Mouse (Mus musculus) CH12.LX (cell line): ENCODE measurements around the gene Mdfi. TPM values are rescaled to one million over a fixed set of nuclear protein-coding genes. Genes with fewer than 3 reads are reported as not detected.

Experiments used
- DNase-seq: peaks from one replicate; pipeline ENCODE4 v3.0.0-alpha.2; 2013; ENCODE audit errors: extremely low read depth
- H3K27ac ChIP-seq: 2 replicates; pipeline ENCODE4 v1.5.1; 2012; ENCODE audit warnings: low read depth, mild to moderate bottlenecking, control low read depth, moderate library complexity; ENCODE audit not compliant: insufficient read depth
- H3K27me3 ChIP-seq: replicated peaks from 2 replicates; pipeline ENCODE3; 2012; ENCODE audit warnings: inconsistent platforms
- H3K36me3 ChIP-seq, 2 experiments: replicated peaks in 1 of 2; 2 replicates each; pipeline versions ENCODE3 to v1.6.1; 2012; ENCODE audit warnings: inconsistent platforms in 1 of 2, low read length in 1 of 2, mild to moderate bottlenecking in 1 of 2, mixed read lengths in 1 of 2, moderate library complexity in 1 of 2; ENCODE audit not compliant: control insufficient read depth in 1 of 2, insufficient read depth in 1 of 2
- H3K4me1 ChIP-seq, 2 experiments: 2 replicates each; pipeline ENCODE4 v1.6.1; 2012; ENCODE audit warnings: inconsistent platforms in 1 of 2, moderate library complexity in 1 of 2; ENCODE audit not compliant: insufficient read depth in 2 of 2, control insufficient read depth in 1 of 2
- H3K4me2 ChIP-seq: 2 replicates; pipeline ENCODE4 v1.6.1; 2012; ENCODE audit warnings: low read depth, mild to moderate bottlenecking, control low read depth; ENCODE audit not compliant: poor library complexity, insufficient read depth, severe bottlenecking
- H3K4me3 ChIP-seq, 3 experiments: fragments of 150-350 bp in 1 of 3; sonication (generic) in 1 of 3; replicated peaks in 1 of 3; 2 replicates each; pipeline versions ENCODE3 to v1.5.1; 2011 to 2012; ENCODE audit warnings: low read depth in 2 of 3, low read length in 2 of 3, mild to moderate bottlenecking in 2 of 3, moderate library complexity in 2 of 3, control low read depth in 1 of 3, improper control_type of control experiment in 1 of 3, inconsistent platforms in 1 of 3, mixed read lengths in 1 of 3; ENCODE audit not compliant: poor library complexity in 1 of 3
- H3K79me2 ChIP-seq: replicated peaks from 2 replicates; pipeline ENCODE4 v1.6.1; 2012; ENCODE audit warnings: mild to moderate bottlenecking, moderate library complexity; ENCODE audit not compliant: control insufficient read depth, poor library complexity, insufficient read depth, severe bottlenecking; ENCODE audit errors: extremely low read depth
- H3K9ac ChIP-seq: 2 replicates; pipeline ENCODE4 v1.6.1; 2012; ENCODE audit warnings: low read depth, mild to moderate bottlenecking, control low read depth, moderate library complexity; ENCODE audit not compliant: insufficient read depth
- H3K9me3 ChIP-seq: replicated peaks from 2 replicates; pipeline ENCODE3; 2012; ENCODE audit warnings: low read length, inconsistent platforms, mixed read lengths
- BHLHE40 ChIP-seq: IDR thresholded peaks from 2 replicates; pipeline ENCODE4 v1.6.1; 2011; ENCODE audit warnings: mild to moderate bottlenecking, low read depth, low read length, improper control_type of control experiment
- CHD2 ChIP-seq: IDR thresholded peaks from 2 replicates; pipeline ENCODE4 v1.6.1; 2011; ENCODE audit warnings: low read length, improper control_type of control experiment
- ELF1 ChIP-seq: IDR thresholded peaks from 2 replicates; pipeline ENCODE4 v1.6.1; 2014; ENCODE audit warnings: low read depth, mild to moderate bottlenecking, inconsistent platforms, low read length, improper control_type of control experiment
- HCFC1 ChIP-seq: IDR thresholded peaks from 2 replicates; pipeline ENCODE4 v1.6.1; 2012; ENCODE audit warnings: low read depth, mild to moderate bottlenecking, inconsistent platforms, low read length, improper control_type of control experiment
- JUN ChIP-seq: IDR thresholded peaks from 2 replicates; pipeline ENCODE4 v1.6.1; 2011; ENCODE audit warnings: low read depth, mild to moderate bottlenecking, low read length, improper control_type of control experiment, moderate library complexity; ENCODE audit not compliant: insufficient read depth
- JUND ChIP-seq: conservative IDR thresholded peaks from 2 replicates; pipeline ENCODE4 v1.6.1; 2011; ENCODE audit warnings: low read depth, low read length, improper control_type of control experiment
- MAFK ChIP-seq: IDR thresholded peaks from 2 replicates; pipeline ENCODE4 v1.6.1; 2011; ENCODE audit warnings: low read length, improper control_type of control experiment; ENCODE audit not compliant: insufficient replicate concordance
- MEF2A ChIP-seq: IDR thresholded peaks from 2 replicates; pipeline ENCODE4 v1.6.1; 2014; ENCODE audit warnings: low read depth, mild to moderate bottlenecking, inconsistent platforms, low read length, improper control_type of control experiment, borderline replicate concordance
- MXI1 ChIP-seq: IDR thresholded peaks from 2 replicates; pipeline ENCODE4 v1.6.1; 2011; ENCODE audit warnings: mild to moderate bottlenecking, low read depth, low read length, improper control_type of control experiment
- NELFE ChIP-seq: IDR thresholded peaks from 2 replicates; pipeline ENCODE4 v1.6.1; 2011; ENCODE audit warnings: low read depth, low read length, improper control_type of control experiment
- NRF1 ChIP-seq: IDR thresholded peaks from 2 replicates; pipeline ENCODE4 v1.6.1; 2014; ENCODE audit warnings: low read depth, mild to moderate bottlenecking, inconsistent platforms, low read length, improper control_type of control experiment, moderate library complexity
- PAX5 ChIP-seq: IDR thresholded peaks from 2 replicates; pipeline ENCODE4 v1.6.1; 2012; ENCODE audit warnings: low read length, inconsistent platforms, mixed read lengths
- RAD21 ChIP-seq: IDR thresholded peaks from 2 replicates; pipeline ENCODE4 v1.6.1; 2011; ENCODE audit warnings: low read depth, mild to moderate bottlenecking, low read length, improper control_type of control experiment, moderate library complexity
- RCOR1 ChIP-seq: conservative IDR thresholded peaks from 2 replicates; pipeline ENCODE4 v1.6.1; 2012; ENCODE audit warnings: low read depth, mild to moderate bottlenecking, inconsistent platforms, low read length, improper control_type of control experiment
- SIN3A ChIP-seq: IDR thresholded peaks from 2 replicates; pipeline ENCODE4 v1.6.1; 2012; ENCODE audit warnings: low read length, improper control_type of control experiment, inconsistent platforms
- SMC3 ChIP-seq: IDR thresholded peaks from 2 replicates; pipeline ENCODE4 v1.6.1; 2011; ENCODE audit warnings: low read depth, low read length, improper control_type of control experiment
- TCF12 ChIP-seq: IDR thresholded peaks from 2 replicates; pipeline ENCODE4 v1.6.1; 2014; ENCODE audit warnings: low read depth, mild to moderate bottlenecking, inconsistent platforms, low read length, improper control_type of control experiment
- USF1 ChIP-seq: IDR thresholded peaks from 2 replicates; pipeline ENCODE4 v1.6.1; 2014; ENCODE audit warnings: low read depth, mild to moderate bottlenecking, inconsistent platforms, low read length, improper control_type of control experiment
- ZC3H11A ChIP-seq: IDR thresholded peaks from 2 replicates; pipeline ENCODE4 v1.6.1; 2012; ENCODE audit warnings: low read depth, mild to moderate bottlenecking, inconsistent platforms, low read length, improper control_type of control experiment
- ZMIZ1 ChIP-seq: IDR thresholded peaks from 2 replicates; pipeline ENCODE4 v1.6.1; 2012; ENCODE audit warnings: low read depth, mild to moderate bottlenecking, inconsistent platforms, low read length, improper control_type of control experiment
- dilution Hi-C: fragments of 300-500 bp; cut with MboI; formaldehyde crosslinking; loops from 2 replicates; pipeline ENCODE4 v1.14.3; 2020; ENCODE audit warnings: low sequenced_read_pairs; ENCODE audit not compliant: extremely low pct_unique_long_range_greater_than_20kb, extremely low pct_ligation_motif_present
- in situ Hi-C: fragments of 300-500 bp; cut with MboI; formaldehyde crosslinking; loops from 3 replicates; pipeline ENCODE4 v1.14.3; 2019; ENCODE audit warnings: low sequenced_read_pairs, low pct_ligation_motif_present, low pct_unique_long_range_greater_than_20kb, mixed read lengths
- polyA plus RNA-seq: library from polyadenylated mRNA; unstranded; fragments of >175 nt; gene quantifications from 2 replicates; pipeline ENCODE4 v1.2.1, GENCODE M21; 2012; ENCODE audit warnings: low read depth; ENCODE audit not compliant: insufficient read length
- total RNA-seq, 2 experiments: library from RNA; depleted of rRNA; stranded (reverse); fragments of 300-350 nt in 1 of 2; fragments of >200 nt in 1 of 2; gene quantifications; 2 replicates each; pipeline ENCODE4 v1.2.3; 2012 to 2014

The Mdfi gene
- total and polyA plus RNA-seq, 3 experiments: 0.30 to 0.35 TPM; not detected in 1

DNA sequence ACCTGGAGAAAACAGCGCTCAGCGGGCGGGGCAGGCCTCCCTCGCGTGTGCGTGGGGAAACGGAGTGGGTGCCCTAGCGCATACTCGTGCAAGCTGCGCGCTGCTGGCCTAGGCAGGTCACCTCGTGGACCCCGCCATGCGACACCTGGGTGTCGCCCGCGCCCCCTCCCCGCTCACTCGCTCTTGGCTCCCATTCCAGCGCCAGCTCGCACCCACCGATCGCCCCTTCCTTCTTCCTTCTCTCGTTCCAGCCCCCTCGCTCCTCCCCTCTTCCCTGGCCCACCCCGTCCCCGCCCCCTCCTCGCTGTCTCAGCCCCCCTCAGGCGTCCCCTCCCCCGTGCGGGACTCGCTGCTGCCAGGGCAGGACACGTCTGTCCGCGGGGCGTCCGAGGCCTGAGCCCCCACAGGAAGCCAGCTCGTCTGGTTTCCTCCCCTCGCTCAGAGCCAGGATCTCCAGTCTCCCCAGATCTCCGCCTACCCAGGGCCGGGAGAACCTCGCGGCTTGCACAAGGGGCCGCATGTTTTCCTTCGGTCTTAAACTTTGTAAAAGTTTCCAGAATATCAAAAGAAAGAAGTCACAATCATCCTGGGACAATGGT, 1.4 kb downstream of the Mdfi start:
- peaks cover 6% of the 10 kb centered on the region for H3K9me3 ChIP-seq
- TF ChIP-seq JUN (no peak), TCF12 (no peak), BHLHE40 (no peak), NELFE (no peak), SMC3 (no peak), MAFK (no peak), RAD21 (no peak), MXI1 (no peak), RCOR1 (no peak), ZMIZ1 (no peak), MEF2A (no peak)
- TF ChIP-seq, all 38 proteins: peak for 0
- no peaks in the 10 kb centered on the region for H3K36me3 ChIP-seq
- dilution Hi-C loops (no loop called here), in situ Hi-C loops (no loop called here)
- H3K27ac ChIP-seq: no peak overlapping the region
- H3K4me2 ChIP-seq: no peak overlapping the region
- H3K9ac ChIP-seq: no peak overlapping the region
- peaks cover 10% of the 10 kb centered on the region for H3K27me3 ChIP-seq
- no peak overlapping the region for H3K4me3 ChIP-seq
- H3K79me2 ChIP-seq: no peaks in the 10 kb centered on the region
- 0 out of 4 replicates have a peak, but pooled peaks cover 0 to 2% of the 10 kb centered on the region in 2 experiments for H3K4me1 ChIP-seq
- no peak for DNase-seq

DNA sequence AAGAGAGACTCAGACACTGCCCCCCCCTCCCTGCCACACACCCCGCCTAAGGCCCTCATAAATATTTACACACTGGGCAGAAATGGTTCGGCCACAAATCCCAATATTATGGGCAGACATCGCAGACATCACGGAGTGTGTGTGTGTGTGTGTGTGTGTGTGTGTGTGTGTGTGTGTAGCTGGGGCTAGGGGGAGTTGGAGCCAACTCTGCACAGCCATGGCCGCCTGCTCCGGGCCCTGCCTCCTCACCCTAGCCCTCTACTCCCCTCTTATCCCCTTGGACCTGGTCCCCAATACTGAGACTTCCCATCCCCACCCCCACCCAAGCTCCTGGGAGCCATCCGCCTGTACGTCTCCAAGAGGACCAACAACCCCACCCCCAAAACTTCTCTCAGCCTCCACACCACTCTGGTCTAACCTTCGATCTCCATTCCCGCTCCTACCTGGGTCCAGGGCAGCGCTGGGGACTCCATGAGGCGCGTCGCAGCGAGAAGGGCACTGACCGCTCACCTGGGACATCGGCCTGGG, 1.9 kb downstream of the Mdfi start:
- Histone ChIP-seq H3K27me3 (peaks cover 6% of the 10 kb centered on the region), H3K9me3 (peaks cover 2% of the 10 kb centered on the region), H3K79me2 (no peaks in the 10 kb centered on the region), H3K27ac (no peak overlapping the region), H3K4me1 (no peaks in the 10 kb centered on the region), H3K4me3 (no peak overlapping the region), H3K9ac (no peak overlapping the region), H3K4me2 (no peak overlapping the region), H3K36me3 (no peaks in the 10 kb centered on the region)
- in situ Hi-C loops (no loop called here), dilution Hi-C loops (no loop called here)
- no peak for TF ChIP-seq NELFE
- no peak for TF ChIP-seq RAD21
- no peak for TF ChIP-seq MEF2A
- TF ChIP-seq JUND: no peak
- no peak for TF ChIP-seq HCFC1
- no peak for TF ChIP-seq BHLHE40
- no peak for TF ChIP-seq NRF1
- no peak for TF ChIP-seq CHD2
- no peak for TF ChIP-seq USF1
- TF ChIP-seq SMC3: no peak
- TF ChIP-seq ELF1: no peak
- TF ChIP-seq PAX5: no peak
- no peak for TF ChIP-seq SIN3A
- no peak for TF ChIP-seq ZC3H11A
- no peak for DNase-seq
